ENCODE assay signal across 11 mouse cellular contexts in the genomic region with DNA sequence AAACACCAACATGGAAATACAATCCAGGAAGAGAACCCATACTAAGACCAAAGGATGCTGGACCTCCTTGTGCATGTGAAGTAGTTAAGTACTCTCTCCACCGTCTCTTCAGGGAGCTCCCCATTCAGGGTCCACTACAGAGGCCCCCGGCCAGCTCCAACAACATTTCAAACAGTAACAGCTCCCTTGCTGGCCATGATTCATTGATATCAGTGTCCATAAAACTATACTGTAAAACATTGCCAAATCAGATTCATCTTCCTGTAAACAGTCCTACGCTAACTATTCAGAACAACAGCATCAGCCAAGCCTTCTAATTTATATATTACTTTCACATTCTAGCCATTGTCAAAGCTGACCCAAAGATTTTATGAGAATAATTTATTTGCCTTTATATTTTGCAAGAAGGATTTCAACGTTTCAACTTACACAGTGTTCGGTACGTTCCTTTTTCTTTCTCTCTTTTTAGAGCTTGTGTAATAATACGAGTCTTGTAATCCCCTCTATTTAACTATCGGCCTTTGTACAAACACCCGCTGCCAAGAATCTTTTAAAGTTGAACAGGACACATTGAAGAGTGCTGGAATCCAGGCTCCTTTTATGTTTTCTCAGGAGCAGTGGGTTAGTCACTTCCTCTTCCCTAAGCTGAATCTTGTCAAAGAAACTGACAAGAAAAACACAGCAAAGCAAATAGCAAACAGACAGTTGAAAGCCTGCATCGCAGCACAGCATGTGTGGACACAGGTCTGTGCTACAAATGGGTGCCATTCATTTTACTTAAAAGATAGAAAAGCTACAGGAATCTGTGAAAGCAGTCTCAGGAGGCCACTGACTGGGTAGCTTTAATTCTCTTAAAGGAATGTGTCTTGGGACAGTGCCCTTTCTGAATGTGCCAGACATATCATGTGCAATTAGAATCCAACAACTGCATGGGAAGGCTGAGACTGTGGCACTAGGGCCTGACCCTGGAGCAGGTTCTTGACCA.
DNase-seq lines count a peak whose midpoint lies in the region; ATAC-seq and TF ChIP-seq lines count a peak whose summit lies in the region.
"Had no signal": no experiment of that assay in that cellular context is flagged by ENCODE, and none has a peak within 500 bp of the region (broad histone marks: within the 10 kb centered on the region; RNA-seq: fewer than 3 reads in every experiment).

No protein-coding gene starts in this region.

- 27% methylated on average over 10 of the region's 10 CpGs for WGBS in intestine, embryonic 14.5 days
- 20% methylated on average over 10 of the region's 10 CpGs for WGBS in intestine, postnatal 0 days
- 35% methylated on average over 10 of the region's 10 CpGs for WGBS in midbrain, embryonic 11.5 days
- 26% methylated on average over 10 of the region's 10 CpGs for WGBS in midbrain, postnatal 0 days
- 46% methylated on average over 10 of the region's 10 CpGs for WGBS in heart, embryonic 15.5 days
- 75% methylated on average over 10 of the region's 10 CpGs for WGBS in cerebellum, adult 2 months

- no peak for DNase-seq in intestine, embryonic 14.5 days (ENCODE audit: low spot score)
- DNase-seq in midbrain, embryonic 11.5 days (ENCODE audit: low spot score, missing footprints): peak; percentile 81
- DNase-seq in midbrain, postnatal 0 days (ENCODE audit: low spot score): no peak
- no peak for DNase-seq in urinary bladder, postnatal 36 days (ENCODE audit: low spot score in 2 of 2)
- no peak for DNase-seq in right cerebral cortex, postnatal 14 days
- no peak for DNase-seq in cerebellum, adult 2 months
- DNase-seq: cerebellum, adult 9-10 months; gastrocnemius, postnatal 14 days; kidney, adult 11 months had no signal

- H3K27ac ChIP-seq in intestine, embryonic 14.5 days (ENCODE audit: low read depth): no peak overlapping the region
- no peak overlapping the region for H3K27ac ChIP-seq in intestine, postnatal 0 days (ENCODE audit: low read depth, low read length)
- no peak overlapping the region for H3K27ac ChIP-seq in midbrain, embryonic 11.5 days (ENCODE audit: low read depth, low read length)
- H3K27ac ChIP-seq in midbrain, postnatal 0 days (ENCODE audit: low read depth, low read length): no peak overlapping the region
- peak overlapping the region; percentile 40 for H3K27ac ChIP-seq in heart, embryonic 15.5 days
- no peak overlapping the region for H3K27ac ChIP-seq in cerebellum, adult 2 months (ENCODE audit: insufficient read depth, low read length)

- no peak for ATAC-seq in intestine, embryonic 14.5 days (replicated peaks; ENCODE audit: low FRiP score, low TSS enrichment, low read depth)
- ATAC-seq in intestine, postnatal 0 days: no peak
- no peak for ATAC-seq in midbrain, embryonic 11.5 days (ENCODE audit: low FRiP score)
- ATAC-seq in midbrain, postnatal 0 days (ENCODE audit: low FRiP score): no peak
- peak; percentile 45; the same call in 1 of the 2 replicates for ATAC-seq in heart, embryonic 15.5 days (replicated peaks; ENCODE audit: insufficient number of reproducible peaks, insufficient read depth, low FRiP score, low read depth)

- no peak for TF ChIP-seq CTCF in intestine, postnatal 0 days (IDR thresholded peaks at IDR 0.05; ENCODE audit: low read depth)
- no peak for TF ChIP-seq CTCF in midbrain, postnatal 0 days (IDR thresholded peaks at IDR 0.05)
- no peak for TF ChIP-seq CTCF in cerebellum, adult 2 months (IDR thresholded peaks at IDR 0.05; ENCODE audit: borderline replicate concordance, insufficient read depth, low read depth, low read length)

- H3K27me3 ChIP-seq in intestine, embryonic 14.5 days (replicated peaks; ENCODE audit: control insufficient read depth, insufficient read depth, low read length): no peaks in the 10 kb centered on the region
- H3K27me3 ChIP-seq in intestine, postnatal 0 days (replicated peaks; ENCODE audit: control insufficient read depth, insufficient read depth, low read length): no peaks in the 10 kb centered on the region
- no peaks in the 10 kb centered on the region; the same call in 1 of the 2 replicates for H3K27me3 ChIP-seq in midbrain, embryonic 11.5 days (ENCODE audit: control insufficient read depth, insufficient read depth, low read length)
- H3K27me3 ChIP-seq in midbrain, postnatal 0 days (ENCODE audit: insufficient read depth, low read length): no peaks in the 10 kb centered on the region
- H3K27me3 ChIP-seq in heart, embryonic 15.5 days: no peaks in the 10 kb centered on the region
- H3K27me3 ChIP-seq in cerebellum, adult 2 months (ENCODE audit: control insufficient read depth, insufficient read depth, low read length): no peaks in the 10 kb centered on the region

- no peak overlapping the region for H3K4me3 ChIP-seq in intestine, embryonic 14.5 days (ENCODE audit: low read depth, low read length)
- H3K4me3 ChIP-seq in intestine, postnatal 0 days (ENCODE audit: low read depth, low read length): no peak overlapping the region
- H3K4me3 ChIP-seq in midbrain, embryonic 11.5 days (ENCODE audit: low read depth, low read length): no peak overlapping the region
- H3K4me3 ChIP-seq in midbrain, postnatal 0 days (ENCODE audit: low read depth, low read length): no peak overlapping the region
- no peak overlapping the region for H3K4me3 ChIP-seq in heart, embryonic 15.5 days
- no peak overlapping the region for H3K4me3 ChIP-seq in cerebellum, adult 2 months (replicated peaks; ENCODE audit: insufficient read depth, low read depth, low read length)

- H3K9me3 ChIP-seq in intestine, embryonic 14.5 days (ENCODE audit: control insufficient read depth, low read length): no peaks in the 10 kb centered on the region
- H3K9me3 ChIP-seq in intestine, postnatal 0 days (ENCODE audit: control insufficient read depth): no peaks in the 10 kb centered on the region
- H3K9me3 ChIP-seq in midbrain, embryonic 11.5 days (ENCODE audit: control insufficient read depth, low read length): no peaks in the 10 kb centered on the region
- no peaks in the 10 kb centered on the region for H3K9me3 ChIP-seq in midbrain, postnatal 0 days (ENCODE audit: low read length)
- no peaks in the 10 kb centered on the region for H3K9me3 ChIP-seq in heart, embryonic 15.5 days (replicated peaks)

- H3K36me3 ChIP-seq in intestine, embryonic 14.5 days (ENCODE audit: control insufficient read depth, insufficient read depth, low read length): no peaks in the 10 kb centered on the region
- no peaks in the 10 kb centered on the region for H3K36me3 ChIP-seq in intestine, postnatal 0 days (ENCODE audit: control insufficient read depth, insufficient read depth)
- no peaks in the 10 kb centered on the region for H3K36me3 ChIP-seq in midbrain, embryonic 11.5 days (ENCODE audit: control insufficient read depth, insufficient read depth, low read length)
- H3K36me3 ChIP-seq in midbrain, postnatal 0 days (ENCODE audit: insufficient read depth, low read length): no peaks in the 10 kb centered on the region
- H3K36me3 ChIP-seq in heart, embryonic 15.5 days: no peaks in the 10 kb centered on the region

- H3K4me2 ChIP-seq in intestine, embryonic 14.5 days (ENCODE audit: low read length): peak overlapping the region; percentile 29
- H3K4me2 ChIP-seq in intestine, postnatal 0 days (replicated peaks; ENCODE audit: low read depth): no peak overlapping the region
- no peak overlapping the region for H3K4me2 ChIP-seq in midbrain, embryonic 11.5 days
- H3K4me2 ChIP-seq in midbrain, postnatal 0 days (ENCODE audit: low read depth, low read length, poor library complexity, severe bottlenecking): no peak overlapping the region
- H3K4me2 ChIP-seq in heart, embryonic 15.5 days: 0 out of 2 replicates have a peak overlapping the region, but pooled peaks have one; percentile 25

- no peak overlapping the region for H3K9ac ChIP-seq in intestine, embryonic 14.5 days (ENCODE audit: low read length)
- no peak overlapping the region for H3K9ac ChIP-seq in intestine, postnatal 0 days (ENCODE audit: low read depth, low read length)
- no peak overlapping the region for H3K9ac ChIP-seq in midbrain, embryonic 11.5 days (ENCODE audit: low read length)
- no peak overlapping the region for H3K9ac ChIP-seq in midbrain, postnatal 0 days (replicated peaks; ENCODE audit: low read length, poor library complexity, severe bottlenecking)
- no peak overlapping the region for H3K9ac ChIP-seq in heart, embryonic 15.5 days

- TF ChIP-seq POLR2A in cerebellum, adult 2 months (IDR thresholded peaks at IDR 0.05; ENCODE audit: borderline replicate concordance, insufficient read depth, low read length): no peak

- H3K4me1 ChIP-seq in intestine, embryonic 14.5 days (replicated peaks; ENCODE audit: control insufficient read depth, insufficient read depth, low read length): peaks cover 5% of the 10 kb centered on the region; the same call in 1 of the 2 replicates
- no peaks in the 10 kb centered on the region for H3K4me1 ChIP-seq in intestine, postnatal 0 days (replicated peaks; ENCODE audit: control insufficient read depth, insufficient read depth, low read length)
- H3K4me1 ChIP-seq in midbrain, embryonic 11.5 days (ENCODE audit: control insufficient read depth, insufficient read depth, low read length): 0 out of 2 replicates have a peak, but pooled peaks cover 4% of the 10 kb centered on the region
- H3K4me1 ChIP-seq in midbrain, postnatal 0 days (ENCODE audit: insufficient read depth, low read length): no peaks in the 10 kb centered on the region
- H3K4me1 ChIP-seq in heart, embryonic 15.5 days (replicated peaks): 0 out of 2 replicates have a peak, but pooled peaks cover 11% of the 10 kb centered on the region
- H3K4me1 ChIP-seq in cerebellum, adult 2 months (ENCODE audit: control insufficient read depth, insufficient read depth, low read length): no peaks in the 10 kb centered on the region

Comparison
In these comparisons a context has a peak if more than half of its experiments do, and no peak if none do; other contexts are left out.
1. H3K4me2 ChIP-seq: peak in intestine, embryonic 14.5 days (single experiment) and heart, embryonic 15.5 days (single experiment); none in intestine, postnatal 0 days (single experiment), midbrain, embryonic 11.5 days (single experiment) and midbrain, postnatal 0 days (single experiment).